Mouse (Mus musculus): ENCODE measurements around the gene Eef1a1.
"Not testable (repeated sequence)": the region's sequence is repeated elsewhere in the genome, so short reads cannot be mapped to it uniquely, and the experiment has no call there.

The Eef1a1 gene

GRCm38 (mm10) chr9:78488890-78489420 lies at the start of gene Eef1a1:
Gene Eef1a1 (minus strand): TSS chr9:78489151.
- DNase-seq (ENCODE audit: low spot score) = peak; percentile 76

- DNase-seq (ENCODE audit: low spot score) = no peak
These were observed 49.5 kb upstream of the Eef1a1 start for GRCm38 (mm10) chr9:78538421-78538820.

- no peak for DNase-seq (ENCODE audit: low spot score)
These were observed 48.4 kb upstream of the Eef1a1 start for GRCm38 (mm10) chr9:78537154-78537873.

- no peak for DNase-seq (ENCODE audit: low spot score)
These were observed 45.7 kb upstream of the Eef1a1 start for GRCm38 (mm10) chr9:78534606-78535005.

- no peak for DNase-seq (ENCODE audit: low spot score)
These were observed 44.5 kb upstream of the Eef1a1 start for GRCm38 (mm10) chr9:78533296-78533935.

GRCm38 (mm10) chr9:78532341-78532819 lies 43.4 kb upstream of the Eef1a1 start:
- DNase-seq (ENCODE audit: low spot score) = no peak

- DNase-seq (ENCODE audit: low spot score) = no peak
These were observed 42.9 kb upstream of the Eef1a1 start for GRCm38 (mm10) chr9:78531816-78532215.

- DNase-seq (ENCODE audit: low spot score) = peak; percentile 94
These were observed 38.9 kb upstream of the Eef1a1 start for GRCm38 (mm10) chr9:78527767-78528381.

- peak; percentile 93 for DNase-seq (ENCODE audit: low spot score)
These were observed 38.4 kb upstream of the Eef1a1 start for GRCm38 (mm10) chr9:78527301-78527761.

GRCm38 (mm10) chr9:78526206-78526605 lies 37.3 kb upstream of the Eef1a1 start:
- no peak for DNase-seq (ENCODE audit: low spot score)

- DNase-seq (ENCODE audit: low spot score) = no peak
These were observed 36.6 kb upstream of the Eef1a1 start for GRCm38 (mm10) chr9:78525451-78526135.

- DNase-seq (ENCODE audit: low spot score) = peak; percentile 61
These were observed 32.7 kb upstream of the Eef1a1 start for GRCm38 (mm10) chr9:78521689-78522088.

- peak; percentile 85 for DNase-seq (ENCODE audit: low spot score)
These were observed 32.0 kb upstream of the Eef1a1 start for GRCm38 (mm10) chr9:78520780-78521601.

- peak; percentile 71 for DNase-seq (ENCODE audit: low spot score)
These were observed 31.3 kb upstream of the Eef1a1 start for GRCm38 (mm10) chr9:78520127-78520779.

GRCm38 (mm10) chr9:78517237-78517636 lies 28.3 kb upstream of the Eef1a1 start:
- DNase-seq (ENCODE audit: low spot score) = not testable (repeated sequence)

GRCm38 (mm10) chr9:78516125-78516524 lies 27.2 kb upstream of the Eef1a1 start:
- no peak for DNase-seq (ENCODE audit: low spot score)

- no peak for DNase-seq (ENCODE audit: low spot score)
These were observed 25.7 kb upstream of the Eef1a1 start for GRCm38 (mm10) chr9:78514681-78515080.

GRCm38 (mm10) chr9:78513776-78514500 lies 25.0 kb upstream of the Eef1a1 start:
- no peak for DNase-seq (ENCODE audit: low spot score)

- DNase-seq (ENCODE audit: low spot score) = no peak
These were observed 22.8 kb upstream of the Eef1a1 start for GRCm38 (mm10) chr9:78511705-78512104.

All from testis, postnatal 10 days (tissue).